Mouse (Mus musculus) E14TG2a.4 (cell line): ENCODE measurements around the gene Wbp11.

ENCODE experiments used
- CTCF ChIP-seq: conservative IDR thresholded peaks from 2 replicates; pipeline ENCODE4 v1.5.1; 2014; ENCODE audit warnings: low read length
- POU5F1 ChIP-seq: IDR thresholded peaks from 2 replicates; pipeline ENCODE4 v1.6.1; 2014; ENCODE audit warnings: low read length, borderline replicate concordance

- TF ChIP-seq CTCF (no peak), POU5F1 (no peak)
Measured at GRCm38 (mm10) chr6:136848399-136848798, 20.4 kb upstream of the Wbp11 start.
